Mouse (Mus musculus) right cerebral cortex, postnatal 10 days (tissue): ENCODE data around the gene Ntn3.
A peak's percentile ranks its signal among the peaks of the same experiment; 100 is the strongest.

ENCODE experiments used
- DNase-seq, 2 experiments: peaks; one replicate each; pipeline ENCODE4 v3.0.0; 2021; ENCODE audit warnings: low spot score in 2 of 2

Gene Ntn3

DNA sequence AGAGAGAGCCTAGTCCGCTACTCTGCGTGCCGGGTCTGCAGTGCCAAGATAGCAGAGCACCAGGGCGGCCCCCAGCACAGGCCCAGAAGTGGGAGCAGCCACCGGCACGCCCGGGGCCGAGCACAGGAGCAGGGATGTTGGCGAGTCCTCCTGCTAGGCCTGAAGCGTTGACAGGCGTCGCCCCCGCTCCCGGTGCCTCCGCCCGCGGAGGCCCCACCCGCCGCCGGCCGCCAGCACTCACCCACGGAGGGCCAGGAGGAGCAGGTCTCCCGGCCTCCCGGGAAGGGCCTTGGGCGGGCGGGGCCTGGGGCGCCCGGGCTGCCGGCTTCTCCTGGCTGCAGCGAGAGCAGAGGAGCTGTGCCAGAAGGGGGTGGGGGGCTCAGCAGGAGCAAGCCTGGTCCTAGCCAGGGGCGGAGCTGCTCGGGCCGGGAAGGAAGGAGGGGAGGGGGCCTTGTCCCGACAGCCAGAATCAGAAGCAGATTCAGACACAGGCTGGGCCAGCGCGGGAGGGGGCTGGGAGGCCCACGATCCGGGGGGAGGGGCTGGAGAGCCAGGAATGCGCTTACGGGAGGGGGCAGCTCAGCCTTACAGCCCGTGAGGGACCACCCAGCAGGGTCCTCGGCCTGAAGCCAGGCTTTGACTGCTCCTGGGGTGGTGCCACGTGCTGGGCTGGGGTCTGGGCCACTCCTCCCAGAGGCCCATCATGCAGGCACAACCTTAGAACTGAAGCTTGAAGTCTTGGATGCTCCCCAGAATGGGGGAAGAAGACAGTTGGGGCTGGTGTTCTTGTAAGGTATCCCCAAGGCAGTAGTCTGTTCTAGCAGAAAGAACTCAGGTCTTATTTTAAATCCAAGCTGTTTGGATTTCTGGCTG, at the start of gene Ntn3:
Ntn3 (minus strand) TSS at position 489 of the 873 bp plus-strand sequence.
- DNase-seq: peak; percentile 75 to 80

DNA sequence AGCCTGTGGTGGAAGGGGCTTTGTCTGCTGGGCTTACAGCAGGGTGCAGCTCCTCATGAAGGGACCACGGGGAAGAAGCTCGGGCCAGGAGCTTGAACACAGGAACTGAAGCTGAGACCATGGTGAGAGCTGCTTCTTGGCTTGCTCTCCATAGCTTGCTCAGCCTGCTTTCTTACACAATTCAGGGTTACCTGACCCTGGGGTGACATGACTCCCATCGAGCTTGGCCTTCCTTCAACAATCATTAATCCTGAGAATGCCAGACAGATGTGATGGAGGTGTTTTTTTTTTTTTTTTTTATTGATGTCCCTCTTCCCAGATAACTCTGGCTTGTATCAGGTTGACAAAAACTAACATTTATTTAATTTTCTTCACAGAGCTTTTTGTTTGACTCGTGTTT, 49.6 kb upstream of the Ntn3 start:
- no peak for DNase-seq

DNA sequence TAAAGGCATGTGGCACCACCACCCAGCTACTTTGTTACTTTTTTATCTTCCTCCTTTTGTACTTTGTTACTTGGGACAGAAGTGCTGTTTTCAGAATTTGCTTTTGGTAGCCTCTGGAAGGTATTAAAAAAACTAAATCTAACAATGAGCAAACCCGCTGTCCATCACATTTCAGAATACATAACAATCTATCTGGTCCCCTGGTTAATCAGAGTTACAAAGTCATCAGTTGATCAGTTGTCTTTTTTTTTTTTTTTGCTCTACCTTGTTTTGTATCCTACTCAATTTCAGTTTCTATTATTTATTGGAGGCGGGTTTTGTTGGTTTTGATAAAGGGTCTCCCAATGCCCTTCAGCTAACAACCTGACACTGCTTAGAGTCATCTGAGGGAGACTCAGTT, 43.0 kb upstream of the Ntn3 start:
- no peak for DNase-seq

DNA sequence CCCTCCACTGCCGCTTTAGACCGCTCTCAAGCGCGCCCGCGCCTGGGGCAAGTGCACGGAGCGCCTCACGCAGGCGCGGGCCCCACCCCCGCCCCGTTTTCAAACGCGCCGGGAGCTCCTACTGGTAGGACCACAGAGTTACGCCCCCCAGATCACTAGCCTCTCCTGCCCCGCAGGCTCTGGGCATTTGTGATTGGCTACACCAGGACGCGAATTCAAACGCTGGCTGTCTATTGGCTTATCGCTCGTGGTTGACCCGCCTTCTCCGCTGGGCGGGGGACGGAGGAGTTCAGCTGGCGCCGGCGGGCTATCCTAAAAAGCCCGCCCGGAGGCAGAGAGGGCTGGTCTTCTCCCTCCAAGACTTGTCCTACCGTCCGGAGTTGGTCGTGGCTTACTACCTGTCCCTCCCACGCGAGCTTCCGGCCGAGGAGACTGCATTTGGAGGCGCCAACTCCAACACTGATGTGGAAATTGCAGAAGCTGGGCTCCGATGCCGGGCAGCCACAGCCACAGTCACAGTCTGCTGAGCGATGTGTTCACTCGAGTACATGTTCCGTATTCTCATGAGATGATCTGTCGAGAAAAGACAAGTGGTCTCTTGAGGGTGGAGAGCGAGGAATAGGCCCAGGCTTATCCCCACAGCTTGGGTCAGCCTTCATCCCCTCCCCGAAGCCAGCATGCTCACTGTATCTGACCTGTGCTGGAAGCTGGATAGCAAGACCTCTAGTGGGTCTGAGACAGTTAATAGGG, 42.2 kb upstream of the Ntn3 start, which contains the start of gene Ccnf:
Ccnf (minus strand) TSS at position 165 of the 750 bp plus-strand sequence.
- DNase-seq: peak; percentile 97 to 98

DNA sequence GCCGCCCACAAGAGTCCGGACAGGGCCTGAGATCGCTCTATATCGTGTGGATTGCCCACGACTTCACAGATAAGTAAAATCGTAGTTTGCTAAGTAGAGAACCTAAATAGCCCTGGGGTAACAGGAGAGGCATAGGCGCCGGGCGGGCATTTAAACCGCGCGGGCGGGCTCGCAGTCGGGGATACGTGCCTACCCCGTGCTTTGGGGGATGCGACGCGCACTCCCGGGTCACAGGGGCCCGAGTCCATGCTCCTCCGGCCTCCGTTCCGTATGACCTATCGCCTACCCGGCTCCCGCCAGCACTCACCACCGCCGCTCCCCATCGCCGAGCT, 41.6 kb upstream of the Ntn3 start:
- DNase-seq: no peak

DNA sequence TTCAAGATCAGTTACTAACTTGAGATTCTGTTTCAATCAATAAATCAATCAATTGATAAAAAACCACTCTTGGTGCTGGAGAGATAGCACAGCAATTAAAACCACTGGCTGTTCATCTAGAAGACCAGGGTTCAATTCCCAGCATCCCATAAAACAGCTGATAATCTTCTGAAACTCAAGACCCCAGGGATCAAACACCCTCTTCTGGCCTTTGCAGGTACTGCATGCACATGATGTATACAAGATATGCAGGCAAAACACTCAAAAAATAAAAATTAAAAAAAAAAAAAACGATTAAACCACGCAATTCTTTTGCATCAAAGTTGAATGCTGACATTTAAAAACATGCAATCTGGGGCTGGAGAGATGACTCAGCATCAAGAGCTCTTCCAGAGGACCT, 39.3 kb upstream of the Ntn3 start:
- no peak for DNase-seq

DNA sequence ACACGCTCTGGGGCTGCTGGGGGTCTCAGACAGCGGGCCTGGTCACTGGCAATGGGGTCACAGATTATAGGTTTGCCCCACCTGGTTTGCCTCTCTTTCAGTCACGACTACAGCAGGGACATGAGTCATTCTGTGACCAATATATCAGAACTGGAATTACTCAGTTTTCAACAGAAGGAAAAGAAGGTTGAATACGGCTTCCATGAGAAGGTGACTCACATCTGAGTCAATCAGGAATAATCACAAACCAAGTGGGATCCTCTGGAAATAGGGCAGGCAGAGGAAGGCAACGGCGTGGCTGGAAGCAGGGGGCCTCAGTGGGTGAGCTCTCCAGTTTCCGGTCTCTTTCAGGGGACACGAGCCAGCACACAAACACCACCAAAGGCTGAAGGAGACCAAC, 34.7 kb upstream of the Ntn3 start:
- no peak for DNase-seq

DNA sequence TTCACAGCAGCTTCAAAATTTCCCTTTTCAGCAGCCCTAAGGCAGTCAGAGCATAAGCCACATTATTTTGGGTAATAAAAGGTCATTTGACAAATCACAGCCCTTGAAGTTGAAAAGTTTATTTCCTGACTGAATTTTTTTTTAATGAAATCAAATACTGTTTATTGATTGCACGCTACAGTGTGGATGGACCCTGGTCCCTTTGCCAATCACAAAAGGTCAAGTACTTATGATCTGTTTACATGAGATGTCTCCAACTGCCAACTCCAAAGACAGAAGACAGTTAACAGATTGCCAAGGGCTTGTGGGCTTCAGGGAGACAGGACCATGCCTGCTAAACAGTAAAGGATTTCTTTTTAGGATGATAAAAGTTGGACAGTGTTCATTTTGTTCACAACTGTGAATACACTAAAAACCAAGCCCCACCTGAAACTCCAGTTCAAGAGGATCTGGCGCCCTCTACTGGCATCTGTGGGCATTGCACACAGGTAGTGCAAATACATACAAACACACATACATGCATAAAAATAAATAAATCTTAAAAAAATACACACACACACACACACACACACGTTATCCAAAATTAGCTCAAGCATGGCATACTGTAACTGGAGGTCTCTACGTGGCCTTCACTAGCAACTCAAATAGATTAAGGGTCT, 34.1 kb upstream of the Ntn3 start:
- no peak for DNase-seq

DNA sequence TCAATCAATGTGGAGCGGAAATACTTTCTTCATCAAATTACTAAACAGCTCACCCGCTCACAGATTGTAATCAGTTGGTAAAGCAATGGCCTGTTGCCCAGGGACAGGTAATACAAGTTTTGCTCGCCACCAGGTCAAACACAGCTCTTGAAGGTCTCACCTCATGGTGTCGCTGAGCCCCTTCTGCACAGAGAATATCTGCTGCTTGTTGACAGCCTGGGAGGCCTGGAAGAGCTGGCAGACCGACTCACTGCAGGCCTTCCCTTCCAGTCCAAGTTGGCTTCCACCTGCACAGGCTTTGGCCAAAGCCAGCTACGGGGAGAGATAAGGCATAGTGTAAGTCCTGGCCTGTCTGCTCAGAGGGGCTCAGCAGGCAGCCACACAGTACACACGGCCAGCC, 27.6 kb upstream of the Ntn3 start:
- no peak for DNase-seq

DNA sequence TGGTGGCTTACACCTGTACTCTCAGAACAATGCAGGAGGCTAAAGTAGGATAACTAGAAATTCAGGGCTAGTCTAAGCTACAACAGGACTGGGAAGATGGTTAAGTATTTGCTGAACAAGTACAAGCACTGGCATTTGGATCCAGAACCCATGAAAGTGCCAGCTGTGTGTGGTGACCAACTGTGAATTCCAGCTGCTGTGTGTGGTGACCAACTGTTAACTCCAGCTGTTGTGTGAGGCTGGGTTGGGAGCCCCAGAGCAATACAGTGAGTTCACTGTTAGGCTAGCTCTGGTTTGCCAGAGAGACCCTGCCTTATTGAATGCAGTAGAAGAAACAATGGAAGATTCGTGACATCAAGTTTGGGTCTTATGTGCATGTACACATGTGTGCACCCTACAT, 27.1 kb upstream of the Ntn3 start:
- no peak for DNase-seq

DNA sequence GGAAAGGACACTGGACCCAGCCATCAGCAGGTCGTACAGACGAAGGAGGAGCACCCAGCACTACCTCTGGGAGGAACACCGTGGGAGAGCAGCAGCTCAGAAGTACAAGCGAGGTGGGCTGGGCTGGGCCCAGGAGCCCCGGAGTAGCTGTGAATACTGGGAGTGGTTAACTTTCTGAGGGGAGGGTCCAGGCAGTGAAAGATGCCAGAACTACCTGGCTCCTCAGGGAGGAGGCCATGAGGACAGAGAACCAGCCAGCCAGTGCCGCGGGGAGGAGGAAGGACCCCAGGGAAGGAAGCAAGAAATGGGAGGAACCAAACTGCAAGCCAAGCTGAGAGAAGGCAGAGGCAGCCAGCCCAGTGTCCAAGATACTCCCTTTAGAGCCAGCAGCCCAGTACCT, 18.6 kb upstream of the Ntn3 start:
- DNase-seq: no peak

DNA sequence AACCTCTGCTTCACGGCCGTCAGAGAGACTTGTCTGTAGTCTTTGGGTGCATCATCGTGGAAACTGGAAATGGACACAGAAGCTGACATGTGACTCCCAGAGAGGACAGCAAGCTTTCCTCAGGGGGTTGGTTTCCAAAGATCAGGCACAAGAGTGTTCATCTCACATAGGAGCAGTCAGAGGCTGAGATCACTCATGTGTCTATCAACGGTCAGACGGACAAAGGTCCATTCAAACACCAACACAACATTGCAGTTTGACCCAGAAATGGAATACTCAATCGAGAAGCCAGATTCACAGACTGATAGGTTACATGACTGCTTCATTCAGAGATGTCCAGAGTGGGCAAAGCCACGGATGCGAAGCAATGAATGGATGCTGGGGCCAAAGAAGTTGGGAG, 17.4 kb upstream of the Ntn3 start:
- DNase-seq: no peak

DNA sequence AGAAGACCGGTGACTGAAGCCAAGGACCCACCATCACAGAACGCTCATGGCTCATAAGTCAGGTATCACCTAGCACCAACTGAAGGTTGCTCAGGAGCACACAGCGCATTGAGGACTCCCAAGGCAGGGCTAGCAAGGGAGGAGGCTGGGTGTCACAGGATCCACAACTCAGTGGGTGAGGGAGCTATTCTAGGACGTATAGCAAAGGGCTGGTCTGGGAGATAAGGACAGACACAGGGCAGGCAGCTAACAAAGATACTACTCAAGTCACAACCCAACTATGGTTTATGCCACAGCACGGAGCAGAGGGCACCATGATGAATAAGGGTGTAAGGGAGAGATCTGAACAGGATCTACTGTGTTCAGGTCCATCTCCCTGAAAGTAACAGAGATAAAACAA, 16.5 kb upstream of the Ntn3 start:
- no peak for DNase-seq

DNA sequence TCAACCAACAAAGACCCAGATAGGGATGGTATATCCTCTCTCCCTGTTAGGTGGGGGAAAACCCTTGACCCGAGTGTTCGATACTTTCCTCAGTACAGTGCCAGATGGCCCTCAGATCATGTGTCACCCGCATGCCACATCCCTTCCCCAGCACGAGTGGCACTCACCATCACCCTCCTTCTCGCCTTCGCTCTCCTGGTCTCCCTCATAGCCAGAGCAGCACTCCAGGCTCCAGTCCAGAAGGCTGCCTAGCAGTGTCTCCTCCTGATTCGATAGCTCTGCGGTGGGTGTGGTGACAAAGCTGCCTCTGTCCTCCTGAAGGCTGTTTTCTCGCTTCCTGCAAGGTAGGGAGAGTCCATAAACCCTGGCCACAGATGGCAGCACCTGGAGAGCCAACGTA, 15.4 kb upstream of the Ntn3 start:
- DNase-seq: no peak

DNA sequence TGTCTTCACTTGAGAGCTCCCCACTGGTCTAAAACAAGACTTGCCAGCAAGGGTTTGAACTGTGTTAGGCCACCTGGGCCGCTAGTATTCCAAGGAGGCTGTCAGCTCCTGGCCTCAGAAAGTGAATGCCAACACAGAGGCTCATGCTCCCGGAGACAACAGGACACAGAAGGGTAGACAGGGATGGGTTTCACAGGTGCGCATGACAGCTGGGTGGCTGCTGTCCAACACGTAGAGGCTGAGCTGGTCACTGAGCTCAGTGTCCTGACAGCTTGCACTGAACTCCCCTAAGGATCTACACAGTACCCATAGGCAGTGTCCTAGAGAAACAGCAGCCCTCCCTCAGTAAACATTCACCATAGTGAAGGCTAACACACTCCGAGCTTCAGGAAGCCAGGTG, 14.2 kb upstream of the Ntn3 start:
- DNase-seq: no peak

DNA sequence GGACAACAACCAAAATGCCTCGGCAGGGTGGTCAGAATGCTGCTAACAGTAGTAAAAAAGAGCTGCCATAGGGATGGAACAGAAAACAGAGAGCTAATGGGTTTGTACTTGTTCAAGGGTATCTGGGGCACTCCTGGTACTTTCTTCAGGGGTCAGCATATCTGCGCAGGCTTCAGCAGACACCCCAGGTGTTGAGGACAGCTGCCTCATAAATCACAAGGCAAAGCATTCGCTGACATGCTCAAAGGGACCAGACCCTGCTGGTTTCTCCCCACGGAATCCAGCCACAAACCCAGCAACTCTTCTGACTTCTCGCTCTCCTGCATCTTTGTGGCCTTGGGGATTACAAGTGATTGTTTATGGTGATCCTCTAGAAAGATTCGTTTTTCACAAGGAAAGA, 13.3 kb upstream of the Ntn3 start:
- no peak for DNase-seq

DNA sequence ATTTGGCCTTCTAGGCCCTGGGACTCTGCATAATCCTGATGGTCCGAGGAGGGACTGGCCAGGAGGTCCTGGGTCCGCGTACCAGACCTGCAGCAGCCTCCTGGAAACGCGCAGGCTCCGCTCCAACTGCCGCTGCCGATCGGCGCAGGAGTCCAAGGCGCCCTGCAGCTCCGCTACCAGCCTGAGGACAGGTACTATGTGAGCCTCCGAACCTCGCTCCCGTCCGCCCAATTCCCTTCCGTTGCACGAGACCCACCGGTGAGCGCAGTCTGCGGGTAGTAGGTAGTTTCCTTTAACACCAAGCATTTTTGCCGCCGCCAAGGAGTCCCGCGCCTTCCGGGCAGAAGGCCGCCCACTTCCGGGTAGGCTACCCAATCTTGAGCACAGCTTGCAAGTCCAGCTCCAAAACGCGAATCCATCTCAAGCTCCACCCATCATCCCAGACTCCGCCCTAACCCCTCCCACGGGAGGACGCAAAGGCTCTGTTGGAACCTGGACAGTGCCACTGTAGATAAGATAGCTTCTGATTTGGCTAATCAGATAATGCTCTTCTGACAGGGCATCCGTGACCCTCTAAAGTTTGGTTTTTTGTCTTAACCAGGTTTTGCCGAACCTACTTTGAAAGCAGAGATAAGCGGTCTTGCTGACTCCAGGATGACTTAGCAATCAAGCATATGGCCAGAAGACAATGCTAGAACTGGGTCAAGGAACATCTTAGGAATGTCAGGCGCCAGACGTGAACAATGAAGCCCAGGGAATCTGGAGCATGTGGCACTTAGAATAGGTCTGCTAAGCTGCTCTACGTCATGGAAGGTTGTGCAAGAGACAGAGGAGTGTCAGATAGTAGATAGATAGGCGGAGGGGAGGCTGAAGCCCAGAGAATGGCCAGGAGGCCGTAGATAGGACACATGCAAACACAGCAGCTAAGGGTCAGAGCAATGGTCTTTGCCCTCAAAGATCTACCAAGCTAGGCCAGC, 11.4 kb upstream of the Ntn3 start, which contains the start of gene Tedc2:
Tedc2 (minus strand) TSS at position 417 of the 977 bp plus-strand sequence.
- DNase-seq: peak; percentile 94 to 96

DNA sequence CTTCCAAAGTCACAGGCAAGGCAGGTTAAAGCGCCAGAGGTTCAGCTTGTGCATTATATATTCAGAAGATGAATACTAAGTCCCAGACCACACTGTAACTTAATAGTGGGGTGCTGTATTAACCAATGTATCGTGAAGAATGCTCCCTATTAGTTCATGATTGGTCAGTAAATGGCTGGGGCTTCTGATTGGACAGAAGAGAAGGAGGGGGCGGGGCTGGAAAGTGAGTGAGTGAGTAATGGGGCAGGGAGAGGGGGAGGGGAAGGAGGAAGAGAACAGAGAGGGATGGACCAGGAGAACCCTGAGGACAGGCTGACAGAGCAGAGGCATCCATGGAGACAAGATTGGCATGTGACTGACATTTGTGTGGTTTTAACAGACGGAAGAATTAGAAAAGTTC, 7.5 kb upstream of the Ntn3 start:
- no peak for DNase-seq

DNA sequence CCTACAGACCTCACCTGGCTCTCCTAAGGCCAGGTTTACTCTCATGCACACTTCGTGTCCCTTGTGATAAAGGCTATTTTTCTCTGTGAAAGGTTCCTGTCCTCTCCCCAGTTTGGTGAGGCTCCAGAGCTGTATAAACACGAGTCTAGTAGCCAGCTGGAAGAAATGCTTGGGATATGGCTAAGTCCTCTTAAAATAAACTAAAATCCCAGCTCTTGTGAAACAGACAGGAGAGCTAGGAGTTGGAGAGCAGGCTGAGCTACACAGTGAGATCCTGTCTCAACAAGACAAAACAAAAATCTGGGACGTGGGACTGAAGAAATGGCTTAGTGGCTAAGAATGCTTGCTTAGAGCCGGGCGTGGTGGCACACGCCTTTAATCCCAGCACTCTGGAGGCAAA, 3.9 kb upstream of the Ntn3 start:
- no peak for DNase-seq

DNA sequence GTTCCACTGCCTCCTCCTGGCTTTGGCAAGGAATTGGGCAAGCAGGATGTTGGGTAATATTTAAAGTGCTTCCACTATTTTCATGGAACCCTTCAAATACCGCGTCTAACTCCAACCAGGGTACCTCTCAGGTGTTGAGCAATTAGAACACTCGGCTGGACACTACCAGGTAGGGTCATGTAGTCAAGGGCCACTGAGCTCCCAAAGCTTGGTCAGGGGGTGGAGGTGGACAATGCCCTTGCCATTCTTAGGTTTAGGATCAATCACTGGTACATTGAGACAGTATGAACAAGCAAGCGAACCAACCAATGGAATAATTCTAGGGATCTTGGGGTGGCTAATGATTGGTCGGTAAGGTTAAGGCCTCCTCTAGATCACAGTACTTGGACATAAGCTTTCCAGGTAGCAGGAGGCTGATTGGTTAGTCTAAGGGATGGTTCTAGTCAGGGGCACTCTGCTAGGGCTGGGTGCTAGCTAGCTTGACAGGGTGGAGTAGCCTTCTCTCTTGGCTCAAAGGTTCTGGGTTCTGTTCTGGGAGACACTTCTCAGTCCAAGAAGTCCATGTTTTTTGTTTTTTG, 3.2 kb upstream of the Ntn3 start:
- no peak for DNase-seq
